Mouse (Mus musculus) hindbrain, embryonic 16.5 days (tissue): ENCODE results near the gene Tmem30a. TPM values are rescaled to one million over a fixed set of nuclear protein-coding genes. Genes with fewer than 3 reads are reported as not detected.
A peak's percentile ranks its signal among the peaks of the same experiment; 100 is the strongest.

Experiments used
- ATAC-seq: fragments of 200-750 bp; cut with Nextera tagmentation; 2 replicates; pipeline ENCODE4 v1.8.0; 2017; ENCODE audit warnings: moderate TSS enrichment, moderate library complexity
- H3K27ac ChIP-seq: fragments of 300-500 bp; sonication (generic); 2 replicates; pipeline ENCODE4 v1.5.1; 2014; ENCODE audit warnings: low read depth, mild to moderate bottlenecking, control low read depth, low read length, moderate library complexity
- H3K27me3 ChIP-seq: fragments of 300-500 bp; sonication (generic); replicated peaks from 2 replicates; pipeline ENCODE4 v1.6.1; 2014; ENCODE audit warnings: low read length; ENCODE audit not compliant: control insufficient read depth, insufficient read depth
- H3K36me3 ChIP-seq: fragments of 300-500 bp; sonication (generic); 2 replicates; pipeline ENCODE4 v1.6.1; 2014; ENCODE audit warnings: mild to moderate bottlenecking, low read length, moderate library complexity, mixed read lengths; ENCODE audit not compliant: control insufficient read depth, insufficient read depth
- H3K4me1 ChIP-seq: fragments of 300-500 bp; sonication (generic); 2 replicates; pipeline ENCODE4 v1.6.1; 2014; ENCODE audit warnings: low read depth, low read length; ENCODE audit not compliant: control insufficient read depth, insufficient read depth
- H3K4me2 ChIP-seq: fragments of 300-500 bp; sonication (generic); 2 replicates; pipeline ENCODE4 v1.6.1; 2014; ENCODE audit warnings: mild to moderate bottlenecking, low read length, control low read depth, moderate library complexity
- H3K4me3 ChIP-seq: fragments of 300-500 bp; sonication (generic); 2 replicates; pipeline ENCODE4 v1.5.1; 2014; ENCODE audit warnings: mild to moderate bottlenecking, low read length, control low read depth, moderate library complexity
- H3K9ac ChIP-seq: fragments of 300-500 bp; sonication (generic); 2 replicates; pipeline ENCODE4 v1.6.1; 2014; ENCODE audit warnings: low read depth, mild to moderate bottlenecking, control low read depth, low read length, moderate library complexity
- H3K9me3 ChIP-seq: fragments of 300-500 bp; sonication (generic); 2 replicates; pipeline ENCODE4 v1.6.1; 2014; ENCODE audit warnings: mild to moderate bottlenecking, low read length, moderate library complexity; ENCODE audit not compliant: control insufficient read depth
- WGBS: fragments of 180-500 bp; shearing (Covaris S2); extraction: QIAGEN DNeasy Blood & Tissue Kit; methylation state at CpG from one replicate; pipeline ENCODE4 v1.1.7; 2014; 5-methylcytosine and 5-hydroxymethylcytosine counted together
- polyA plus RNA-seq: library from polyadenylated mRNA; unstranded; fragments of >200 nt; fragmentation: Nextera tagmentation; extraction: Ambion mirVana; gene quantifications from 2 replicates; pipeline ENCODE4 v1.2.1, GENCODE M21; 2015

Tmem30a gene
- polyA plus RNA-seq, 1 experiment from 2014 or later = 127 TPM

- Histone ChIP-seq H3K9me3 (no peaks in the 10 kb centered on the region), H3K4me2 (no peak overlapping the region), H3K27ac (no peak overlapping the region), H3K4me1 (no peaks in the 10 kb centered on the region; the same call in 1 of the 2 replicates), H3K36me3 (no peaks in the 10 kb centered on the region), H3K27me3 (no peaks in the 10 kb centered on the region), H3K9ac (no peak overlapping the region), H3K4me3 (no peak overlapping the region)
- ATAC-seq = no peak
- 91% methylated on average over 4 of the region's 4 CpGs for WGBS
These were observed 28.0 kb downstream of the Tmem30a start for GRCm38 (mm10) chr9:79765329-79765728.

DNA sequence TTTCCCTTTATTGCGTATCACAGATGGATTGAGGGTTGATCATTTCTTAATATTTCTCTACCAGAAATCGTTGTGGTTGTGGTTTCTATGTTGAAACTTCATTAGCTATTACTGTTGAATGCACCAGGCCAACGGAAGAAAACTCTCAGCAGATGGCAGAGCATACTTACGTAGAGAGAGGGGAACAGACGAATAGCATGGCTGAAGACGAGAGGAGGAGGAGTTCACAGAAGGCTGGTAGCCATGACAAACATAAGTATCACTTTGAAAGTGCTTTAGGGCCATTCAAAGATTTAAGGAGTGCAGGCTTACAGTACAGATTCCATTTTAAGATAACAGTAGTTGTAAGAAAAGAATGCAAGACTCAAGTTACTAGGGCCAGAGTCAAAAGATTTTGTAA, 30.8 kb downstream of the Tmem30a start:
- H3K36me3 ChIP-seq = no peaks in the 10 kb centered on the region
- H3K4me2 ChIP-seq = no peak overlapping the region
- no peaks in the 10 kb centered on the region for H3K27me3 ChIP-seq
- H3K9me3 ChIP-seq = no peaks in the 10 kb centered on the region
- ATAC-seq = no peak
- no peak overlapping the region for H3K27ac ChIP-seq
- H3K9ac ChIP-seq = no peak overlapping the region
- H3K4me3 ChIP-seq = no peak overlapping the region
- peaks cover 11% of the 10 kb centered on the region for H3K4me1 ChIP-seq
- WGBS = 81% methylated on average over 6 of the region's 6 CpGs

GRCm38 (mm10) chr9:79760076-79760475, 33.2 kb downstream of the Tmem30a start:
- Histone ChIP-seq H3K36me3 (peaks cover 4% of the 10 kb centered on the region), H3K4me2 (peak overlapping the region; percentile 89), H3K27me3 (no peaks in the 10 kb centered on the region), H3K27ac (peak overlapping the region; percentile 90), H3K9me3 (no peaks in the 10 kb centered on the region), H3K9ac (peak overlapping the region; percentile 89), H3K4me1 (peaks cover 11% of the 10 kb centered on the region), H3K4me3 (peak overlapping the region; percentile 89)
- 6% methylated on average over 14 of the region's 14 CpGs for WGBS
- no peak for ATAC-seq

DNA sequence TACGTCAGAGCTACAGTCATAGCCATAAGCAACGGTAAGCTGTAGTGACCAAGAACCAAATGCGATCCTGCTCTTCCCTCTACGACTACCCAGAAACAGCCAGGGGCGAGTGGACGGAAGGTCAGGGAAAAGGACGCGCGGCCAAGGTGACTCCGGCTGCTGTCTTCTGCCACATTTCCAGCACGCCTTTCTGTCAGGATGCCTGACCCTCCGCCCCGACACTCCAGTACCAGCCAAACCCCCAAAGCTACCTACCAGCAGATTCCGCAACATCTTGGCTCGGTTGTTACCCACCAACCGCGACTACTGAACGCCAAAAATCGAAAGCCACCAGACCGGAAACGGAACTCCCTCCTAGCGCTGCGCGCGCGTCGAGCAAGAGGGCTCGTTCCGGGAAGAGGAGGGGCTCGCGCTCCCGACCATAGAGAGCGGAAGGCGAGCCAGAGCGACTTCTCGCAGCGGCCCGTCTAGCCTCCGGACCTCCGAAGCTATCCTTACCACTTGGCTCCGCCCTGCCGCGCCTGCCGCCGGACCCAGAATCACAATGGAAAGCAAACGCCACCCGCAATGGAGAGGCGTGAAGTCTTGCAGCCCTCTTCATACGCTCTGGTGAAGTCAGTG, 33.8 kb downstream of the Tmem30a start, which contains the start of gene Cox7a2:
Gene Cox7a2 (minus strand): TSS at position 494 of the 621 bp plus-strand sequence.
- H3K9ac ChIP-seq = peak within 1 kb of the TSS; percentile 89
- no peaks in the 10 kb centered on the region for H3K9me3 ChIP-seq
- no peaks in the 10 kb centered on the region for H3K27me3 ChIP-seq
- WGBS = under 1% methylated on average over 45 of the region's 49 CpGs
- H3K4me2 ChIP-seq = peak within 1 kb of the TSS; percentile 89
- H3K27ac ChIP-seq = peak within 1 kb of the TSS; percentile 90
- H3K36me3 ChIP-seq = peaks cover 6% of the 10 kb centered on the region
- peak; percentile 100 for ATAC-seq
- peaks cover 11% of the 10 kb centered on the region for H3K4me1 ChIP-seq
- peak within 1 kb of the TSS; percentile 89 for H3K4me3 ChIP-seq

DNA sequence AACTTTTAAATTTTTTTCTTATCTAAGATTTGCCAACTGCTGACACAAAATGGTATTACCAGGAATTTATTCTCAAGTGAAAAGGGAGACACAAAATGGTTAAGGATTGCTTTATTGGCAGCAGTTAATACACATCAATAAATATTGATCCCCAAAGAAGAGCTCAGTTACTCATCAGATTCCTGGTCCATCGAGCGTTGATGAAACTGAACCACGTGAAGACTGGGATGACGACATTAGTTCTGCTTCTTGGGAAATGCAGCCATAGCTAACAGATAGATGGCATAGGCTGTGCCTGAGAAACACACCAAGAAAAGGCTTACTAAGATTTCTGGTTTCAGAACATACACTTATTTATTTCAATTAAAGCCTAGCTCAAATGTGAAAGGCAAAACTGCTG, 38.0 kb downstream of the Tmem30a start:
- H3K9me3 ChIP-seq = no peaks in the 10 kb centered on the region
- H3K36me3 ChIP-seq = peaks cover 23% of the 10 kb centered on the region
- H3K9ac ChIP-seq = no peak overlapping the region
- H3K4me1 ChIP-seq = peaks cover 11% of the 10 kb centered on the region
- H3K27ac ChIP-seq = no peak overlapping the region
- no peaks in the 10 kb centered on the region for H3K27me3 ChIP-seq
- no peak overlapping the region for H3K4me2 ChIP-seq
- no peak for ATAC-seq
- WGBS = 90% methylated on average over 4 of the region's 4 CpGs
- no peak overlapping the region for H3K4me3 ChIP-seq

DNA sequence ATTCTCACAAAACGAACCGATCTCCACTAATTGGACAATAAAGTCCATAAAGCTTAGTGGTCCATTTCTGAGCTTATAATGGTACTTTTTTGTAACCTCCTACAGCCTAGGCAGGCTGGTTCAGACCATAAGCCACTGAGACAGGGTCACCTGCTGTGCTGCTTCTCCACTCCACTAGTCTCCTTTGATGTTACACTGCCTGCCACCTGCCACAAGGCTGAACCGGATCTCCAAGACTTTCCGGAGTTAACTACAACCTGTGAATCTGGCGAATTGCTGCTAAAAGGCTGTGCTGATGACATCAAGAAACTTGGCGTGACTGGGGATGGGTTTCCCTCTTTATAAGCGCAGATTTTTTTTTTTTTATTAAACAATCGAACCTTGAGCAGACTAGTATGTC, 41.5 kb downstream of the Tmem30a start:
- no peak for ATAC-seq
- Histone ChIP-seq H3K9me3 (no peaks in the 10 kb centered on the region), H3K4me2 (no peak overlapping the region), H3K27me3 (no peaks in the 10 kb centered on the region), H3K9ac (no peak overlapping the region), H3K36me3 (peaks cover 23% of the 10 kb centered on the region), H3K4me3 (no peak overlapping the region), H3K4me1 (no peaks in the 10 kb centered on the region), H3K27ac (no peak overlapping the region)
- 86% methylated on average over 8 of the region's 8 CpGs for WGBS

- Histone ChIP-seq H3K4me3 (no peak overlapping the region), H3K36me3 (peaks cover 23% of the 10 kb centered on the region), H3K27ac (no peak overlapping the region), H3K9me3 (no peaks in the 10 kb centered on the region), H3K9ac (no peak overlapping the region), H3K27me3 (no peaks in the 10 kb centered on the region), H3K4me2 (no peak overlapping the region), H3K4me1 (no peaks in the 10 kb centered on the region)
- WGBS = 91% methylated on average over 7 of the region's 7 CpGs
- ATAC-seq = no peak
These were observed 42.6 kb downstream of the Tmem30a start for GRCm38 (mm10) chr9:79750709-79751108.

DNA sequence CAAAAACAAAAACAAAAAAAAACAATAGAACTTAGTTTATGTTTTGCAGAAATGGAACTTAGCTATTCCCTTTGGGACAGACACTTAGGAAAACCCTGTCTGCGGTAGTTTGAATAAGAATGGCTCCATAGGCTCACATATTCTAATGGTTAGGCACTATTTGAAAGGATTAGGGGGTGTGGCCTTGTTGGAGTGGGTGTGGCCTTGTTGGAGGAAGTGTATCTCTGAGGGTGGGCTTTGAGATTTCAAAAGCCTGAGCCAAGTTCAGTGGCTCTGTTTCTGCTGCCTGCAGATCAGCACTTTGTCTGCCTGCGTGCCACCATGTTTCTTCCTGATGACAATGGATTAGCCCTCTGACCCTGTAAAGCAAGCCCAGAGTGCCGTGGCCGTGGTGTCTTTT, 48.3 kb downstream of the Tmem30a start:
- no peak overlapping the region for H3K9ac ChIP-seq
- 53% methylated on average over 4 of the region's 4 CpGs for WGBS

DNA sequence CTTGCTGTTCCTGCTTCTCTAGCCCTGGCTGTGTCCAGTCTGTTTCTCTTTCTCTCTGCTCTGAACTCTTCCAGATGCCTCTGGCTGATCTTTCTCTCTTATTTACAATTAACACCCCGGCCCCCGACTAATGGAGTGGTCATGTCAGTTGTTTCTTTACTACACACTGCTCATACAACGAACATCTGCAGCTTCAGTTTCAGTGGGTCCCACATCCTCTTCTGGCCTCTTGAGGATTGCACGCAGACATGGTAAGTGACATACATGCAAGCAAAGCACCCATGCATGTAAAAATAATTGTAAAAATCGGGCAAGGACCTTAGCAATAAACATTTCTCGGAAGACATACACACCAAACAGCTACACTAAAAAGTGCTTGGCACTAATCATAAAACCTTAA, 57.7 kb downstream of the Tmem30a start:
- 90% methylated on average over 6 of the region's 6 CpGs for WGBS
- H3K4me1 ChIP-seq = no peaks in the 10 kb centered on the region
- H3K9ac ChIP-seq = no peak overlapping the region
- H3K4me2 ChIP-seq = no peak overlapping the region
- no peaks in the 10 kb centered on the region for H3K9me3 ChIP-seq
- no peaks in the 10 kb centered on the region for H3K36me3 ChIP-seq
- H3K4me3 ChIP-seq = no peak overlapping the region
- H3K27ac ChIP-seq = no peak overlapping the region
- H3K27me3 ChIP-seq = no peaks in the 10 kb centered on the region
- ATAC-seq = no peak

More for the DNA sequence above, 48.3 kb downstream of the Tmem30a start:
- H3K9me3 ChIP-seq = no peaks in the 10 kb centered on the region
- no peak overlapping the region for H3K27ac ChIP-seq
- no peaks in the 10 kb centered on the region for H3K4me1 ChIP-seq
- H3K36me3 ChIP-seq = no peaks in the 10 kb centered on the region
- H3K4me3 ChIP-seq = no peak overlapping the region
- no peak overlapping the region for H3K4me2 ChIP-seq
- no peak for ATAC-seq
- H3K27me3 ChIP-seq = no peaks in the 10 kb centered on the region
